Mouse (Mus musculus): ENCODE measurements around the gene Gla. TPM values are rescaled to one million over a fixed set of nuclear protein-coding genes. Genes with fewer than 3 reads are reported as not detected.

Gene Gla
- 6.0 TPM for polyA plus RNA-seq (2017; shearing (Covaris generic))

DNA sequence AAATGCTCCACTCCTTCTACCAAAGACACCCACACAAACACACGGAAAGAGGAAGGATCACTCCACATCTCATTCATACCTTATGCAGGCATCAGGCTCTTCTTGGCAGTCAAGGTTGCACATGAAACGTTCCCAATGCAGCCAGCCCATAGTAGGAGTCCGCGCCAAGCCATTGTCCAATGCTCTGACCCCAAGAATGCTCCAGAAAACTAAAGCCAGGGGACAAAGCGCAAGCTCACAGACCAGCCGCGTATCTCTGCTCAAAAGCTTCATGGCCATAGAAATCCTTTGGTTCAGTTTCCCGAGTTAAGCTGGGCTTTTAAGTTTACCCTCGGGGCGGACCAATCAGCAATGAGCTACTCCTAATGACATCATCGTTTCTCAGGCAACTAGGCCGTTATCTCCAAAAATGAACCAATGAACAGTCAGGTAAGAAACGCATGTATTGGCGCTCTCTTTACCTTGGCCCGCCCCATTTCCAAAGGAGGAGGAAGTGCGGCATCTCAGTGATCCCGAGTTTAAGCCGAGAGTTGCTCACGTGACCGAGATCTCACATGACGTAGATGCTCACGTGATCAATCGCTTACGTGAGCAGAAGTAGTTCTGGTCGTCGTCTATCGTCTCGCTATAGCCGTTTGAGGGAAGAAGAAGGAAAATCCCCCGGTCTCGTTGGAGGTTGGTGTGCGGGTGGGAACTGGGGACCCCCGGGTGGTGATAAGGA is at the start of gene Gla, which contains the start of gene Hnrnph2:
Gene Gla (minus strand): TSS at position 467 of the 721 bp plus-strand sequence.
Gene Hnrnph2 (plus strand): TSS at position 521 of the 721 bp plus-strand sequence.

DNA sequence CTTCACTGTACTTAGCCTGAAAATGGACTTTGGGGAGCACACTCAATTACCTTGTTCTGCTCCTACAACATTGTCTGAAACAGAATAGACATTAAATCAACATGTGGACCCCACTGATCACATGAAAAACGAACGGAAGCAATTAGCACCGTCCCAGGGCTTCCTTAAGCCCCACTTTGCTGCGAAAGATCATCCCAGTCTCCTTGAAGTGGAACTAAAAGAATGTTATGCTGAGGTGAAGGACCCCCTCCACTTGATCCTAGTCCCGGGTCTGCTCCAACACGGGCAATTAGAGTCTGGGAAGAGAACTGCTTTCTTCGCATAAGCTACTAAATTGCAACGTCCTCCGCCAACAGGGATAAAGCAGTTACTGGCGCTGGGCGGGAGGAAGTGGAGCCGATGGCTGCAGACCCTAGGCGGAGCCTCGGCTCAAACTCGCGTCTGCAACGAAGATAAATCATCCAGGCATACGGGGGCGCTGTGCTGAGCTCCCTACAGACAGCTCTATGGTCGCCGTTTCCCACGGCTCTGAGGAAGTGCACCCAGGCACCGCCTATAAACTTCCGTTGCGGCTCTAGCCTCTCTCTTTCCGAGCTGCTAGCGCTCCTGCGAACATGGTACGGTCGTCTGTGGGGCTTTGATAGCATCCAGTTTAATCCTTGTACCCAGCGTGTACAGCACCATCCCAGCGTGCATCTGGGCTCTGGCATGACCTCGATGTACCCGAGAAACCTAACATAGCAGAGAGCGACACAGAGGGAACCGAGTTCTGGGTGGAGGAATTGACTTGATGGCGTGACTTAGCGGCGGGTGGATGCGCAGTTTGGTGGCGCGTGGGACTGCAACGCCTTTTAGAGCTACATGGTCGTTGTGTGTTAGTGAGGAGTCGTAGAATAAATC is 15.6 kb downstream of the Gla start, which contains the start of gene Rpl36a:
Gene Rpl36a (plus strand): TSS at position 552 of the 900 bp plus-strand sequence.

DNA sequence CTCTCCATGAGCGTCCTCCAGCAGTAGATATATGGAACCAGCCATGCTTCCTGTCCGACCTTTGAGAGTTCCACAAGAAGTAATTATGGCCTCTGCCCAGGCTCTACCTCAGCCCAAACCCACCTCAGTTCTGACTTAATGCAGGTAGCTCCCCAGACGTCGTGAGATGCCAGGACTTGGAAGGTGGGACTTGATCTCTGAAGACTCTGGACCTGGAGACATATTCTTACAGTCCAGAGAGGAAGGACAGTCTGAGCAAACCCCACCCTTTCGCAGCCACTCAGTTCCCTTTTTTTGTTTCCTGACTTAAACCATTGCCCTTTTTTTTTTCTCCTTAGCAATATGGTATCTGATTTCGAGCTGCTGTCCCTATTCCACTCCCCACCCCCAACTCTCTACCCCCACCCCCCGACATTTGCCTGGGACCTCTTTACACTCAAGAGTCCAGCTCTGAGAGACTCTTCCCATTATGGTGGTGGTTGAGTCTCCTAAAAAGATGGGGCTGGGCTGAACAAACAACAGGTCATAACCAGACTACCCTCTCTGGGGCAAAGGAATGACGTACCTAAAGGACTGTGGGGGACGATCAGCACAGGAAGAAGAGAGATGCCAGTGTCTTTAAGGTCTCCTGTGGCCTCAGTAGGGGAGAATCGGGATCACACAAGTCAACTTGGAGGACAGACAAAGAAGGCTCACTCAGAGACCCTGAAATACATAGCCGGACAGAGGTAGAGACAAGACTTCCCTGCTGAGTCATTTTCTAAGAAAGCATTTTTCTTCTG is 17.8 kb downstream of the Gla start, which contains the start of gene Btk:
Gene Btk (minus strand): TSS at position 683 of the 782 bp plus-strand sequence.

GRCm38 (mm10) chrX:134541145-134541954 is 59.6 kb downstream of the Gla start, which contains the start of gene Timm8a1:
Gene Timm8a1, minus strand, starts transcription at chrX:134541865.

Other genes with a start within 250 kb of the Gla start
- not detected for gene Drp2, start 196.6 kb downstream of the Gla start, polyA plus RNA-seq (2017; shearing (Covaris generic))
- not detected for gene Taf7l, start 124.6 kb downstream of the Gla start, polyA plus RNA-seq (2017; shearing (Covaris generic))
- 41.4 TPM for gene Timm8a1, start 59.3 kb downstream of the Gla start, polyA plus RNA-seq (2017; shearing (Covaris generic))
- gene Btk, start 17.6 kb downstream of the Gla start, polyA plus RNA-seq (2017; shearing (Covaris generic)) = 1.1 TPM
- gene Rpl36a, start 15.5 kb downstream of the Gla start, polyA plus RNA-seq (2017; shearing (Covaris generic)) = 358 TPM
- gene Hnrnph2, start 54 bp upstream of the Gla start, polyA plus RNA-seq (2017; shearing (Covaris generic)) = 129 TPM
- 0.73 TPM for gene Armcx4, start 85.4 kb upstream of the Gla start, polyA plus RNA-seq (2017; shearing (Covaris generic))
- 2.9 TPM for gene Armcx1, start 116.8 kb upstream of the Gla start, polyA plus RNA-seq (2017; shearing (Covaris generic))
- gene Armcx6, start 150.3 kb upstream of the Gla start, polyA plus RNA-seq (2017; shearing (Covaris generic)) = 2.6 TPM
- gene Armcx3, start 155.5 kb upstream of the Gla start, polyA plus RNA-seq (2017; shearing (Covaris generic)) = 20.6 TPM
- gene Armcx2, start 208.1 kb upstream of the Gla start, polyA plus RNA-seq (2017; shearing (Covaris generic)) = 13.9 TPM

Measured in activated CD4-positive, CD25-positive, alpha-beta regulatory T cell, adult 9 weeks (primary cell).